Mouse (Mus musculus) WW6 (cell line): Measurements from ENCODE around the gene Oscar.

Experiments
- DNase-seq: peaks from one replicate; pipeline ENCODE4 v3.0.0-alpha.2; 2013; ENCODE audit warnings: low read depth, low spot score

The Oscar gene

GRCm38 (mm10) chr7:3567336-3567735, 48.6 kb downstream of the Oscar start:
- no peak for DNase-seq
